Mouse (Mus musculus): ENCODE measurements at regions not wholly inside any gene's neighbourhood (a gene's known extent, or its start where the extent isn't known, plus 50 kb on each side); places are given as distances from the start of the nearest gene placed in this dataset.
A peak's percentile ranks its signal among the peaks of the same experiment; 100 is the strongest.
"Not testable (repeated sequence)": the region's sequence is repeated elsewhere in the genome, so short reads cannot be mapped to it uniquely, and the experiment has no call there.

GRCm38 (mm10) chr14:53993427-53993826 is 260.5 kb downstream of the Dad1 start:
- no peak for DNase-seq

- DNase-seq: no peak
Measured at GRCm38 (mm10) chr14:53992712-53993286, 261.1 kb downstream of the Dad1 start.

GRCm38 (mm10) chr14:53991390-53991789 is 262.5 kb downstream of the Dad1 start:
- no peak for DNase-seq

- no peak for DNase-seq
Measured at GRCm38 (mm10) chr14:53980771-53981170, 273.1 kb downstream of the Dad1 start.

- DNase-seq: not testable (repeated sequence)
Measured at GRCm38 (mm10) chr14:53961426-53961825, 292.5 kb downstream of the Dad1 start.

GRCm38 (mm10) chr14:53960779-53961178 is 293.1 kb downstream of the Dad1 start:
- no peak for DNase-seq

- DNase-seq: peak; percentile 65
Measured at GRCm38 (mm10) chr14:53935791-53936231, 318.1 kb downstream of the Dad1 start.

- DNase-seq: peak; percentile 62
Measured at GRCm38 (mm10) chr14:53935336-53935735, 318.6 kb downstream of the Dad1 start.

GRCm38 (mm10) chr14:53910871-53911270 is 343.0 kb downstream of the Dad1 start:
- DNase-seq: no peak

- DNase-seq: no peak
Measured at GRCm38 (mm10) chr14:53904578-53904977, 349.3 kb downstream of the Dad1 start.

- DNase-seq: no peak
Measured at GRCm38 (mm10) chr14:53901103-53901502, 352.8 kb downstream of the Dad1 start.

- DNase-seq: peak; percentile 4
Measured at GRCm38 (mm10) chr14:53881304-53881703, 372.6 kb downstream of the Dad1 start.

- no peak for DNase-seq
Measured at GRCm38 (mm10) chr14:53876581-53876980, 377.3 kb downstream of the Dad1 start.

GRCm38 (mm10) chr14:53875736-53876135 is 378.2 kb downstream of the Dad1 start:
- DNase-seq: no peak

- no peak for DNase-seq
Measured at GRCm38 (mm10) chr14:53847049-53847448, 406.9 kb downstream of the Dad1 start.

- no peak for DNase-seq
Measured at GRCm38 (mm10) chr14:53845646-53846045, 408.3 kb downstream of the Dad1 start.

- no peak for DNase-seq
Measured at GRCm38 (mm10) chr14:53832553-53832952, 421.4 kb downstream of the Dad1 start.

- no peak for DNase-seq
Measured at GRCm38 (mm10) chr14:53831651-53832050, 422.3 kb downstream of the Dad1 start.

GRCm38 (mm10) chr14:53830717-53831116 is 423.2 kb downstream of the Dad1 start:
- no peak for DNase-seq

GRCm38 (mm10) chr14:53826782-53827181 is 427.1 kb downstream of the Dad1 start:
- peak; percentile 8 for DNase-seq

- DNase-seq: peak; percentile 81
Measured at GRCm38 (mm10) chr14:53806231-53806630, 447.7 kb downstream of the Dad1 start.

- DNase-seq: peak; percentile 60
Measured at GRCm38 (mm10) chr14:53803698-53804620, 449.9 kb downstream of the Dad1 start.

GRCm38 (mm10) chr14:53802547-53802946 is 451.4 kb downstream of the Dad1 start:
- no peak for DNase-seq
